Mouse (Mus musculus) kidney, embryonic 15.5 days (tissue): ENCODE data around the gene Ndufs1. TPM values are rescaled to one million over a fixed set of nuclear protein-coding genes. Genes with fewer than 3 reads are reported as not detected.
A peak's percentile ranks its signal among the peaks of the same experiment; 100 is the strongest.

Experiments
- ATAC-seq: fragments of 200-750 bp; cut with Nextera tagmentation; replicated peaks from 2 replicates; pipeline ENCODE4 v1.8.0; 2017; ENCODE audit warnings: moderate TSS enrichment; ENCODE audit not compliant: low FRiP score
- H3K27ac ChIP-seq: fragments of 300-500 bp; sonication (generic); 2 replicates; pipeline ENCODE4 v1.5.1; 2015; ENCODE audit warnings: mild to moderate bottlenecking, inconsistent platforms
- H3K27me3 ChIP-seq: fragments of 300-500 bp; sonication (generic); 2 replicates; pipeline ENCODE4 v1.6.1; 2015; ENCODE audit warnings: inconsistent platforms
- H3K36me3 ChIP-seq: fragments of 300-500 bp; sonication (generic); 2 replicates; pipeline ENCODE4 v1.6.1; 2015; ENCODE audit warnings: inconsistent platforms
- H3K4me1 ChIP-seq: fragments of 300-500 bp; sonication (generic); 2 replicates; pipeline ENCODE4 v1.6.1; 2015; ENCODE audit warnings: inconsistent platforms
- H3K4me2 ChIP-seq: fragments of 300-500 bp; sonication (generic); 2 replicates; pipeline ENCODE4 v1.6.1; 2015; ENCODE audit warnings: moderate library complexity, mild to moderate bottlenecking, inconsistent platforms
- H3K4me3 ChIP-seq: fragments of 300-500 bp; sonication (generic); replicated peaks from 2 replicates; pipeline ENCODE4 v1.5.1; 2015; ENCODE audit warnings: mild to moderate bottlenecking, inconsistent platforms
- H3K9ac ChIP-seq: fragments of 300-500 bp; sonication (generic); 2 replicates; pipeline ENCODE4 v1.6.1; 2015; ENCODE audit warnings: mild to moderate bottlenecking, inconsistent platforms
- H3K9me3 ChIP-seq: fragments of 300-500 bp; sonication (generic); replicated peaks from 2 replicates; pipeline ENCODE4 v1.6.1; 2016; ENCODE audit warnings: inconsistent platforms
- WGBS: fragments of 180-500 bp; shearing (Covaris S2); methylation state at CpG from one replicate; pipeline ENCODE4 v1.1.7; 2015; ENCODE audit warnings: mixed read lengths; 5-methylcytosine and 5-hydroxymethylcytosine counted together
- polyA plus RNA-seq: library from polyadenylated mRNA; unstranded; fragments of >200 nt; fragmentation: Nextera tagmentation; extraction: Ambion mirVana; gene quantifications from 2 replicates; pipeline ENCODE4 v1.2.1, GENCODE M21; 2015

Gene Ndufs1
- polyA plus RNA-seq, 1 experiment from 2014 or later, result 156 TPM

DNA sequence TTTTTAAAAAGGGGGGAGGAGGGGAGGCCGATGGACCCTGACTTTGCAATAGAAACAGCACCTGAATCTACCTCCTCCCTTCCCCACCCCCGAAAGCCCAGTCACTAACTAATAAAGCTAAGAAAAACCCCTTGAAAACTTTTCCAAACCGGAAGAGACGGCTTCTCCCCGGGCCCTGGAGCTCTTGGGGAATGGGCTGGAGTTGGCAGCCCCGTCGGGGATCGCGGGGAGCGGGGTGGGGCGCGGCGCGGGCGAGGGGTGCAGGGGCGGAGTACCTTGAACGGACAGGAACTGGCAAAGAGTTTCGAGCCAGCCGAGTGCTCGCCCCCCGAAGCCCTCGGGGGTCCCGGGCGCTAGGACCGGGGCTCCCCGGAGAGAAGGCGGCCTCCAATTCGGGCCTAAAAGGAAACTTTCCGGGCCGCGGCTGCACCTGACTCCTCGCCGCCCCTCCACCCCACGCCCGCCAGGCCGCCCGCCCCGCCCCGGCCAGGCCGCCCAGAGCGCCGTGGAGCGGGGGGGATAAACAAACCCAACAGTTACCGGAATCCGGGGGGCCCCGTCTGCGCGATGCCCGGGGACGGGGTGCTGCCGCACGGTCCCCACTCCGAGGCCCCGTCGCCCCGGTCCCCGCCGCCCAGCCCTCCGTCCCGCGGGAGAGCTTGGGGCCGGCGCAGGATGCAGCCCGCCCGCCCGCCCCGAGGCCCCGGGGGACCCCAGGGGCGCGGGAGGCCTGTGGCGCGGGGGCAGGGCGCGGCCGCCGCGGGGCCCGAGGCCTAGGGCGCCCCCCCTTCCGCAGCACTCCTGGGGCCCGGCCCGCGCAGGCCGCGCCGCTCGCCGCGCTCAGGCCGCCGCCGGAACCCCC, 63.1 kb downstream of the Ndufs1 start:
- Histone ChIP-seq H3K9ac (peak overlapping the region; percentile 99), H3K4me1 (peaks cover 25% of the 10 kb centered on the region), H3K9me3 (no peaks in the 10 kb centered on the region), H3K27ac (peak overlapping the region; percentile 99), H3K27me3 (no peaks in the 10 kb centered on the region), H3K4me3 (peak overlapping the region; percentile 90), H3K36me3 (peaks cover 12% of the 10 kb centered on the region), H3K4me2 (peak overlapping the region; percentile 69)
- peak; percentile 53 for ATAC-seq
- WGBS, result 1% methylated on average over 59 of the region's 92 CpGs

DNA sequence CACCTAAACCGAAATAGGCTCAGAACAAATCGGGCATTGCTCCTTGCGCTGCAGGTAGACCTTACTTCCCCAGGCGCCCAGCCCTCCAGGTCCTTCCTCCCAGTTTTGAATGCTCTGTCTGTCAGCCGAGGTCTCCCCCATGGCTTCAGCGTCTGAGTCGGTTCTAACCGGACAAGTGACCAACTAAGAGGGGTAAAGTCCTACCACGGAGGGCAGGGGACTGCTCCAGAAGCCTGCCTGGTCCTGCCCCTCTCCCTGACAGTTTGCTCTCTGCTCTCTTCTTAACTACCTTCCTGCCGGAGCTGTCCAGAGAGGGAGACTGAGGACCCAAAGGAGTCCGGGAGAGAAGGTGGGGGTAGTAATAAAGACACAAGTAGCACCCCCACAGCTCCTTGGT, 63.8 kb downstream of the Ndufs1 start:
- Histone ChIP-seq H3K4me3 (peak overlapping the region; percentile 90), H3K9ac (peak overlapping the region; percentile 99), H3K27ac (peak overlapping the region; percentile 99), H3K36me3 (0 out of 2 replicates have a peak, but pooled peaks cover 5% of the 10 kb centered on the region), H3K27me3 (no peaks in the 10 kb centered on the region), H3K4me1 (peaks cover 25% of the 10 kb centered on the region), H3K4me2 (peak overlapping the region; percentile 69), H3K9me3 (no peaks in the 10 kb centered on the region)
- ATAC-seq, result peak; percentile 59
- WGBS, result 2% methylated on average over 11 of the region's 11 CpGs

DNA sequence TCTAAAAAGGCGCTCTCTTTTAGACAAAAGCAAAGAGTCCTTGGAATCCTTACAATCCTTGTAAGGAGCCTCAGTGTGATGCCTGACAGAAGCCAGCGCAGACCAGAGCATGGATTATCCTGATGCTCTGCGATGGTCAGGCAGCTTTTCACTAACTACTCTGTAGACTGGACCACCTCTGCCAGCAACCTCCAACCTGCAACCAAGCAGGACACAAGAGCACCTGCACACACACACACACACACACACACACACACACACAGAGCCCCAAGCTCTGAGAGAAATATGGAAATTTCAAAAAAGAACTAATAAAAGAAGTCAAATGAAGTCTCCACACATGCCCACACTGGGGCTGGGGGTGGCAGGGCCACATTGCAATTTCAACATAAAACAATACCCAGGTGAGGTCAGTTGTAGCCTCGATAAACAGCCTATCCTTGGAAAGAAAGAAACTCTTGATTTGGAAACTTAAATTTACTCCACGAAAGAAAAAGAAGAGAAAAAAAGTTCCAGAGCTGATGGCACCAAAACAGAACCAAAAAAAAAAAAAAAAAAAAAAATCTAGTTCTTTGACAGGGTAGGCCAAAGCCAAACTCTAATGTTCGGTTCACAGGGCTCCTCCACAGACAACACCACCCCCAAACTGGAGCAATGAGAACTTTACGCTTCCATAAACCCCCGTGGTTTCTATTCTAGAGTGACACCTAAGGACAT, 64.3 kb downstream of the Ndufs1 start:
- Histone ChIP-seq H3K4me3 (peak overlapping the region; percentile 90), H3K9ac (peak overlapping the region; percentile 99), H3K36me3 (0 out of 2 replicates have a peak, but pooled peaks cover 5% of the 10 kb centered on the region), H3K27ac (peak overlapping the region; percentile 99), H3K4me1 (peaks cover 27% of the 10 kb centered on the region), H3K4me2 (peak overlapping the region; percentile 69), H3K9me3 (no peaks in the 10 kb centered on the region), H3K27me3 (no peaks in the 10 kb centered on the region)
- 43% methylated on average over 8 of the region's 8 CpGs for WGBS
- no peak for ATAC-seq

DNA sequence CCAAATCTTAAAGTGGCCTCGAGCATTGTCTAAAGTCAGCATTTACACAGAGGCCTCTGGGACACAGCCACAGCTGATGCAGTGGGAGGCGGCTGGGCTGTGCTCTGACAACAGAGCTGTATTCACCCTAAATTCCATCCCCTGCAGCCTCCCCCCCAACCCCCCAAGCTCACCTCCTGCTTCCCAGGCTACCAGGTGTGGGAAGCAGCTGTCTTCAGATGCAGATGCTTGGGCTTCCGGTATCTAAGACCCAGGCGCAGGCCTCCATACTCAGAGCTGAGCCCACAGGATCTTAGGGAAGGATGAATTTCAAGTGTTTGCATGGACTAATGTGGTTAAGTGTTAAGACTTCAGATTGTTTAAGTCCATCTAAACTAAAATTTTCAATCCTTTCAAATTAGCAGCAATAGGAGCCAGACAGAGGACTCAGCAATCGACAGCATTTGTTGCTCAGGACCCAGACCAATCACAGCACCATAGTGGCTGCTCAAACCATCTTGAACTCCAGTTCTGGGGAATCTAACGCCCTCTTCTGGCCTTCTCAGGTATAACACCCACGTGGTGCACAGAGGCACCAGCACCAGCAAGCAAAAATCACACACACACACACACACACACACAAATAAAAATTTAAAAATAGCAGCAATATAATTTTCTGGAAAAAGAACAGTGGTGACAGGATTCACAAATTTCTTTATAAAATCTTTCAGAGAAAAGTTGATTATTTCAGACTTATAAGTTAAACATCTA, 65.9 kb downstream of the Ndufs1 start:
- Histone ChIP-seq H3K4me3 (no peak overlapping the region), H3K27me3 (no peaks in the 10 kb centered on the region), H3K27ac (peak overlapping the region; percentile 65), H3K9ac (no peak overlapping the region), H3K9me3 (no peaks in the 10 kb centered on the region), H3K36me3 (no peaks in the 10 kb centered on the region), H3K4me2 (no peak overlapping the region), H3K4me1 (peaks cover 20% of the 10 kb centered on the region)
- no peak for ATAC-seq
- 43% methylated on average over 7 of the region's 7 CpGs for WGBS

DNA sequence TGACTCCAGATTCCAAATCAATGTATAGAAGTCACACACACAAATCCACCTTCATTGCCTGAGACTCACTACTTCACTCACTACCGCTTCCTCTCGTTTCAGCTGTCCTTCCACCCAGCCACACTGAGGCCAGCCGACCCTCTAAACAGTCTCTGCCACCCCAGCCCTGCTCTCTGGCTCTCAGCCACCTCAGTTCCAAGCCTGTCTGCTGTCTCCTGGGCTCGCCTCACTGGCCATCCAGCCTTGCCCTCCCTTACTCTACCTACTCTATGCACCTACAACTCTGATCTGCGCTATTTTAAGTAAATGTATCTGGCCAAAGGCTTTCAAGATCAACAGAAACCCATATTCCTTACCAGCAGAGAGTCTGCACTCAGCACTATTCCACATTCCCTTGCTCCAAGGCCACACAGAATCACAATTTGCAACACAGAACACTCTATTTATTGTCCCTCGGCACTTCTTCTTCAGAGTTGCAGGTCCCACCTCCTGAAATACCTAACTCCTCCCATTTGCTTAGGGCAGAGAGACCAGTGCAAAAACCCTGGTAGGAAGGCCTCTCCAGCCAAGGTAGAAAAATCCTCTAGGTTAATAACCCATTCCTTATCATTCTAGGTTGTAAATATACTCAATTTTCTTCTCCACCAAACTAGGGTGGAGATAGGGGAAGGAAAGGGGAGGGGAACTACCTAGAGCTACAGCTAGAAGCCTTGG, 68.9 kb downstream of the Ndufs1 start:
- Histone ChIP-seq H3K27me3 (no peaks in the 10 kb centered on the region), H3K9ac (no peak overlapping the region), H3K4me1 (peaks cover 20% of the 10 kb centered on the region), H3K4me2 (no peak overlapping the region), H3K9me3 (no peaks in the 10 kb centered on the region), H3K27ac (0 out of 2 replicates have a peak overlapping the region, but pooled peaks have one; percentile 13), H3K36me3 (peaks cover 21% of the 10 kb centered on the region), H3K4me3 (no peak overlapping the region)
- no peak for ATAC-seq
- 67% methylated on average over 6 of the region's 6 CpGs for WGBS

DNA sequence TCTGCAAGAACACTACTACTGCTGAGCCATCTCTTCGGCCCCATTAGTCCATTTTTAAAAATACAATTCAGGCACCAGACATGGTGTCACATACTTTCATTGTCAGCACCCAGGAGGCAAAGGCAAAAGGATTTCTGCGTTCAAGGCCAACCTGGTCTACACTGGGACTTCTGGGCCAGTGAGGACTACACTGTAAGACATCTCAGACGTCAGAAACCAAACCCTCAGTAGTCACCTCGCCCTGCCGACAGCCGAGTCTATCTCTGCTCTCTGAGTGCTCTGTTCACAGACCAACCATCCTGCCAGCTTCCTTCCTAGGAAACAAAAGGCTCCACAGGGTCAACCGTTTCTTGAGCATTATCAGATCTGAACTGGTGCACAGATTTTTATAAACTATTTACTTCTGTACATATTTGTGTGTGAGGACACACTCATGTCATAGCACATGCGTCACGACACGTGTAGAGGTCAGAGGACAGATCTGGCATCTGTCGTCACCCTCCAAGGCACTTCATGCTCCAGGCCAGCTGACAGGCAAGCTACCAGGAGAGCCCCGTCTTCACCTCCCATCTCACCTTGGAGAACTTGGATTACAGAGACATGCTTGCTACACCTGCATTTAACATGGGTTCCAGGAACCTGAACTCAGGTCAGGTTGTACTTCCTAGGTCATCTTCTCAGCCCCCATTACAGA, 73.7 kb downstream of the Ndufs1 start:
- H3K9me3 ChIP-seq, result no peaks in the 10 kb centered on the region
- no peak overlapping the region for H3K4me2 ChIP-seq
- peaks cover 67% of the 10 kb centered on the region for H3K36me3 ChIP-seq
- H3K4me1 ChIP-seq, result peaks cover 2% of the 10 kb centered on the region; the same call in 1 of the 2 replicates
- H3K27me3 ChIP-seq, result no peaks in the 10 kb centered on the region
- H3K9ac ChIP-seq, result no peak overlapping the region
- WGBS, result 89% methylated on average over 12 of the region's 12 CpGs
- H3K27ac ChIP-seq, result no peak overlapping the region
- no peak overlapping the region for H3K4me3 ChIP-seq
- ATAC-seq, result no peak

DNA sequence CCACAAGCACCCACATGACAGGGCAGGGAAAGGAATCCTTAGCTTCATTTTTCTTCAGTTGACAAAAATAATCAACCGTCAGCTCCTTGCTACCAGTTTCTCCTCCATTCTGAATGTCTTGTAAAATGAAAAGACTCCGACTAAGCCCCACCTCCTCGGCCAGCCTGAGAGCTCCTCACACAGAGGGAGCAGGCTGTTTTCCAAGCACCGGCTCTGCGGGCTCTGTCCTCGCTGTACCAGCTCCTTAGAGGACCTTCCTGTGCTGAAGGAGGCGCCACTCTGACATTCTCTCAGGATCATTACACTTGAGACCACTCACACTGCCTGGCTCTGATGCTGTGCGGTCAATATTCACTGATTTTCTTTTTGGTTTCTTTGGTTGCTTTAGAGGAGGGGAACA, 76.4 kb downstream of the Ndufs1 start:
- no peak overlapping the region for H3K4me3 ChIP-seq
- no peaks in the 10 kb centered on the region for H3K27me3 ChIP-seq
- H3K36me3 ChIP-seq, result peaks cover 86% of the 10 kb centered on the region

DNA sequence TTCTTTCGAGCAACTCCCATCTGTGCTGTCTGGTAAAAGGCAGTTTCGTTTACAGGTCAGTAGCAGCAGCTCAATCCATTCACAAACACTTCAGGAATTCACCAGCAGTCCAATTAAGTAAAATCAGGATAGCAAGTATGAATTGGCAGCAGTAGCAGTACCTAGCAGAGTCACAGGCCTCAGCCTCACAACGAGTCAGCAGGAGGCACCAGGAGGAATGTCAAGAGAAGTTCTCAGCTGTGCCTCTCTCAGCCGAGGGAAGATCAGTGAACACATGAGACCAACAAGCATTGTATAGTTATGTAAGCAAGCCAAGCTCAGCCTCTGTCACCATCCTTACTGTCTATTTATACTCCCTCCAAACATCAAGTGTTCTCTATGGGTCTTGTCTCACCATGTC, 77.8 kb downstream of the Ndufs1 start:
- H3K4me2 ChIP-seq, result no peak overlapping the region

More for the DNA sequence above, 76.4 kb downstream of the Ndufs1 start:
- Histone ChIP-seq H3K4me2 (no peak overlapping the region), H3K9me3 (no peaks in the 10 kb centered on the region), H3K9ac (no peak overlapping the region), H3K27ac (no peak overlapping the region), H3K4me1 (0 out of 2 replicates have a peak, but pooled peaks cover 2% of the 10 kb centered on the region)
- no peak for ATAC-seq
- 94% methylated on average over 8 of the region's 8 CpGs for WGBS

DNA sequence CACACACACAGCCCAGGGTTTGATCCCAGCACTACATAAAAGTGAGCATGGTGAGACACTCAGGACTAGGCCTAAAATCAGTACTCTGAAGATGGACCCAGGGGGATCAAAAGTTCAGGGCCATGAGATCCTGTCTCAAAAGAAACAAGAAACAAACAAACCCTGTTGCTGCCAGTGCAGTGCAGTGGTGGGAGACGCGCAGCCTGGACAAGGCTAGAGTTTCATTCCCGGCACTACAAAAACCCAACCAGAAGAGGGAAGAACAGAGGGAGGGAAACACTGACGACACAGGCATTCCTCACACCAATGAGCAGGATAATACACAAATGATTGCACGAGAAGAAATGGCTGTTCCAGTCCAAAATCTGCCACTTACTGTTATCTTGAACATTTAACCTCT, 80.6 kb downstream of the Ndufs1 start:
- 0 out of 2 replicates have a peak, but pooled peaks cover 2% of the 10 kb centered on the region for H3K4me1 ChIP-seq
- no peaks in the 10 kb centered on the region for H3K27me3 ChIP-seq
- no peak overlapping the region for H3K4me3 ChIP-seq
- no peak overlapping the region for H3K9ac ChIP-seq
- 0 out of 2 replicates have a peak overlapping the region, but pooled peaks have one; percentile 2 for H3K27ac ChIP-seq
- 59% methylated on average over 5 of the region's 5 CpGs for WGBS
- no peaks in the 10 kb centered on the region for H3K9me3 ChIP-seq
- H3K4me2 ChIP-seq, result no peak overlapping the region
- peaks cover 90% of the 10 kb centered on the region for H3K36me3 ChIP-seq
- ATAC-seq, result no peak

More for the DNA sequence above, 77.8 kb downstream of the Ndufs1 start:
- Histone ChIP-seq H3K36me3 (peaks cover 89% of the 10 kb centered on the region), H3K9ac (no peak overlapping the region), H3K4me3 (no peak overlapping the region), H3K9me3 (no peaks in the 10 kb centered on the region), H3K27me3 (no peaks in the 10 kb centered on the region), H3K27ac (no peak overlapping the region), H3K4me1 (0 out of 2 replicates have a peak, but pooled peaks cover 2% of the 10 kb centered on the region)
- no peak for ATAC-seq
- 88% methylated on average over 4 of the region's 4 CpGs for WGBS
